Mouse (Mus musculus) lung, adult 2 months (tissue): ENCODE data around the gene Hsf3.

Experiments used
- CTCF ChIP-seq: fragments of 200-500 bp; IDR thresholded peaks from 2 replicates; pipeline ENCODE4 v1.5.1; 2011; ENCODE audit warnings: mild to moderate bottlenecking, low read length, control low read depth; ENCODE audit not compliant: insufficient read depth
- POLR2A ChIP-seq: fragments of 200-500 bp; IDR thresholded peaks from 2 replicates; pipeline ENCODE4 v1.6.1; 2011; ENCODE audit warnings: low read depth, mild to moderate bottlenecking, control low read depth, low read length, borderline replicate concordance; ENCODE audit errors: extremely low read depth

GRCm38 (mm10) chrX:96455149-96455548 is 945 bp downstream of the Hsf3 start, which contains the start of gene Heph:
- TF ChIP-seq CTCF (no peak), POLR2A (no peak)
